Mouse (Mus musculus): ENCODE results near the gene Sh3kbp1.

Gene Sh3kbp1

DNA sequence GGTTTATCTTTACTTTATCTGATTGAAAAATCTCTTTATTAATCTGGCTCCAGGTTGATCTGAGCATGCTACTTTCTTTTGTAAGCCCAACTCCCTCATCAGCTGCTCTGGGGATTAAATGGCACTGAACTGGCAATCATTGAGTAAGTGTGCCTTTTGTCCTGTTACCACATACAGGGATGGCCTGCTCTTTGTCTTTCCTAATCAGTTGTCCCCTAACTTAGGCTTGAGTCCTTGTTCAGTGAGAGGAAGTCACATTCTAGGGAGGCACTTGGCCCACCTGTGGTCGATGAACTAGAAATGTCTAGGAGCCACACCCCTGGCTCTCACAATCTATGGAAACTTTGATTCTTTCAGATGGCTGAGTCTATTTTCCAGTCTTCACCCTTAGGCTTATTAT is 58.4 kb downstream of the Sh3kbp1 start:
- DNase-seq = no peak

DNA sequence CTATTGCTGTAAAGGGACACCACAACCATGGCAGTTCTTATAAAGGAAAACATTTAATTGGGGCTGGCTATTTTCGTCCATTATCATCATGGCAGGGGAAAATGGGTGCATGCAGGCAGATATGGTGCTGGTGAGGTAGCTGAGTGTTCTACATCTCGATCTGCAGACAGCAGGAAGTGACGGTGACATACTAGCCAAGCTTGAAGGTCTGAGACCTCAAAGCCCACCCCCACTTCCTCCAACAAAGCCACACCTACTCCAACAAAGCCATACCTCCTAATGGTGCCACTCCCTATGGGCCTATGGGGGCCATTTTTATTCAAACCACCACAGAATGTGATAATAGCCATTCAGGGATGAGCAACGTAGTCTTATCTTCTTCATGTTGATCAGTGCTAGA is 59.8 kb downstream of the Sh3kbp1 start:
- no peak for DNase-seq

- peak; percentile 38 for DNase-seq
Observed at GRCm38 (mm10) chrX:159688698-159689097, 61.6 kb downstream of the Sh3kbp1 start.

DNA sequence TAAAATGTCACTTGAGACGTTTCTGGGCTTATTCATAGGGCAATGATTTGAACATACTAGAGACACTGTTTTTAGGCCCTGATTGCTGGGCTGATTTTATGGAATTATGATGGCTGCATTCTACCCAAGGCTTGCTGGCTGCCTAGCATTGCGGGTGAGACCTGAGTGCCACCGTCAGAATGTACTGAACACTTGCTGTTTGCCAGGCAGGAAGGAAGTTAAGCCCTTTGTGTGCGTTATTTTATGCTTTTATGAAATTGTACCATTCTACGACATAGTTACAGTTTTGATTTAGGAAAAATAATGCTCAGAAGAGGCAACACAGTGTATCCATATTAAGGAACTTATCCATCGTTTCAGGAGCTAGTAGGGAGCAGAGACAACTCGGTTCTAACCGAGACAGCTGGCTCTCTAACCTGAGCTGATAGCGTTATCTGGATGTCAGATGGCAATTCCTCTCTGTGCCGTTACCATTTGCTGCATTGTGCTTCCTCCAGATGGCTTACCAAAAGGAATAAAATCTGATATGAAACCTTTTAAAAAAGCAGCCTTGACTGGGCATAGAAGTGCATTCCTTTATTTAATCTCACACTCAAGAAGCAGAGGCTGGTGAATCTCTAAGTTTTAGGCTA is 62.8 kb downstream of the Sh3kbp1 start:
- DNase-seq = peak; percentile 40

DNA sequence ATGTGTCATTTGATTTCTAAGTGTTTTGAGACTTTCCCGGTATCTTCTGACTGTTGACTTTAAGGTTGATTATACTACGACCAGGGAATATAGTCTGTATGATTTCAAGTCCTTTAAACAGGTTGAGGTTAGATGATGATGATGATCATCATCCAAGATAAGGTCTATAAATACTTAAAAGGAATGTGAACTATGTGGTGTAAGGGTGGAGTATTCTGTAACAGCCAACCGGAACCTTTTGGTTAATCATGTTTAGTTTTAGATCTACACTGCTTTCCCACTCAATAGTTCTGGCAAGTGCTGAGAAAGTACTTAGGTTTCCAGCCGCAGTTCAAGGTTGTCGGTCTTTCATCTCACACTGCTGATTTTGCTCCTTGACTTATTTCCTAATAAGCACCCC is 66.1 kb downstream of the Sh3kbp1 start:
- DNase-seq = no peak

- peak; percentile 33 for DNase-seq
Observed at GRCm38 (mm10) chrX:159696545-159696944, 69.5 kb downstream of the Sh3kbp1 start.

DNA sequence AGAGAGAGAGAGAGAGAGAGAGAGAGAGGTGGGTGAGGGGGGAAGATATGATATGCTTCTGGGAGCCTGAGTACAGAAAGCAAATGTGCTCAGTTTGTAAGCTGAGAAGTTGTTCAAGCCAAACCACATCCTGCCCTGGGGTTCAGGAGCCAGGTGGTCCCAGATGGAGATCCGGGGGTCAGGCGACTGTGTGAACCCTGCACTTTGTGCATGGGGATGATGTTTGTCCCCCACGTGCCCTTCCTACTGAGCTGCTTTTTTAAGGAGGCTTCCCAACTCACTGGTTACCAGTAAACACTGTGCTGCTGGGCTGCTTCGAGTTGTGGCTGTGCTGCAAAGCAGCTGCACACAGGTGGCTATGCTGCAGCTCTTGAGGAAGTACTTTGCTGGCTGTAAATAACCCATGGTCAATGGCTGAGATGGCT is 70.0 kb downstream of the Sh3kbp1 start:
- DNase-seq = peak; percentile 70

GRCm38 (mm10) chrX:159702850-159703249 is 75.8 kb downstream of the Sh3kbp1 start:
- DNase-seq = no peak

- DNase-seq = no peak
Observed at GRCm38 (mm10) chrX:159704381-159705004, 77.4 kb downstream of the Sh3kbp1 start.

- no peak for DNase-seq
Observed at GRCm38 (mm10) chrX:159705412-159705811, 78.3 kb downstream of the Sh3kbp1 start.

- DNase-seq = peak; percentile 55
Observed at GRCm38 (mm10) chrX:159708076-159708830, 81.2 kb downstream of the Sh3kbp1 start.

DNA sequence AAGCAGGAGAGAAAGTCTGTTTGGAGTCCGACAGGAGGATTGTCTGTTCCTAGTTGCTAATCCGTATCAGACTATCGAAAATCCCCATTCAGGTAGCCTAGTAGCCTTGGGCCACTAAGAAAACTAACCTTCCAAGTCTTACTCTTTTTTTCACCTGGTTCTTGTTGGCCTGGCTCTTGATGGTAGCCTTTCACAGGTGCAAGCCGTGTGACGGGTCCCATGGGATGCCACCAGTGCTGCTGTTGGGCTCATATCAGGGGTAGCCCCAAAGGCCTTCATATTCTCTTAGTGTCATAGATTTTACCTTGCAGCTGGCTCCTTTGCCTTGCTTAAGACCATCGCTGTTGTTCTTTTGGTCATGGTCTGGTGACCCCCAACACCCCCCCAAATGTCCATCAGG is 82.2 kb downstream of the Sh3kbp1 start:
- DNase-seq = no peak

DNA sequence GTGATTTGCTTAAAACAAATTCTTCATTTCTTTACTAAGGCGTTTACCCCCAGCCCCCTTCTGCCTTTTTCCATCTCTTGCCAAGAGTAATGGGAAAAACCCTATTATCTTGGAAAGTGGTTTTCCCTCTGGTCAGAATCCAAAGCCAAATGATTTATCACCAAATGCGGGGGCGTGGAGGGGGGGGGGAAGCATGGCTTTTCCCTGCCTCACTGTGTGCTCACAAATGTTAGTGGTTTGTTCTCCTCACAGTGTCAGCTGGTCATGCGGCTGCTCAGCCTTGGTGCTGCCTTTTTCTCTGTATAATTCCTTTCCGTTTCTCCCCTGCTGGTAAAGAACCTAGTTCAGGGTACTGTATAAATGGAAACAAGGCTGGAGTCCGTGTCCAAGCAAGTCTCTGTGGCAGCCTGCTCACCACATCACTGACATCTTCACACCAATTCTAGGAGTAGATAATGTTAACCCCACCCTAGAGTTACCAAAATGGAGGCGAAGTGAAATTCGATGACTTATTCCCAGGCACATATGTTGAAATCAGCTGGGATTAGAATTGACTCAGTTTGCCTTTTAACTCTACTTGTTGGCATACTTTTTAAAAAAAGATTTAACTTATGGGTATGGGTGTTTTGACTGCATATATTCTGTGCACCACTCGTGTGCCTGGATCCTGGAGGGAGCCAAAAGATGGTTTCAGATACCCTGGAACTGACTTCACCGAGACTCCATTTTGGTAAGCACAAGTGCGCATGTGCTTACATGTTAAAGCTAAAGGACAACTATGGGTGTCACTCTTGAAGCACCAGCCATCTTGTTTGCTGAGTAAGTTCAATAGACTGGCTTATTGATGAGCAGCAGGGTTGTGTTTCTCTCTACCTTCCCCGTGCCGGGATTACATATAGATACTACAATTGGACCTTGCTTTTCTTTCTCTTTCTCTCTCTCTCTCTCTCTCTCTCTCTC is 84.3 kb downstream of the Sh3kbp1 start:
- DNase-seq = no peak

- DNase-seq = no peak
Observed at GRCm38 (mm10) chrX:159713191-159713590, 86.1 kb downstream of the Sh3kbp1 start.

DNA sequence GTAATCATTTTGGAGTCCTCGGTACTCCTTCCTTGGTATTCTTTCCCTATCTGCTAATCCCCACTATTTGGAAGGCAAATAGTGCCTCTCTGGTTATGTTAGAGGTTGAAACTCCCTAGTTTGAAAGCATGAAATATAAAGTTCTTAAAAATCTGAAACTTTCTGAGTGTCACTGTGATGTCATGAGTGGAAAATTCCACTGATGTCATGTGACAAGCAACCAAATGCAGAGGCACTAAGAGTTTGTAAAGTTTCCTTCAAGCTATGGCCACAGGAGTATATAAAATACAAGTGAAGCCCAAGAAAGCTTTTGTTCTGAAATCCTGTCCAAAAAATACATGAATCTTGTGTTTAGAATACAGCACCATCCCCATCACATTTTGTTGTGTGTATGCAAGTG is 94.3 kb downstream of the Sh3kbp1 start:
- DNase-seq = no peak

DNA sequence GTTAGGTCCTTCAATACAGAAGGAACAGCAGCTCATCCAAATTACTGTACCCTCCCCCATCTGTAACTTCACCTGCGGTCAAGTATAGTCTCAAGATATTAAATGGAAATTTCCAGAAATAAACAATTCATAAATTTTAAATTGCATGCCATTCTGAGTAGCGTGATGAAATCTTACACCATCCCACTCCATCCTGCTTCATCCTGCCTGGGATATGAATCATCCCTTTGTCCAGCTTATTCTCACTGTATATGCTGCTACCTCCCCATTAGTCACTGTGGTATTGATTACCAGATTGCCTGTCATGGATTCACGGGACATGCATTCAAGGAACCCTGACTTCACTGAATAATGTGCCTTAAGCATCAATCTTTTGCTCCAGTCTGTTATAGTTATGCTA is 104.3 kb downstream of the Sh3kbp1 start:
- no peak for DNase-seq

DNA sequence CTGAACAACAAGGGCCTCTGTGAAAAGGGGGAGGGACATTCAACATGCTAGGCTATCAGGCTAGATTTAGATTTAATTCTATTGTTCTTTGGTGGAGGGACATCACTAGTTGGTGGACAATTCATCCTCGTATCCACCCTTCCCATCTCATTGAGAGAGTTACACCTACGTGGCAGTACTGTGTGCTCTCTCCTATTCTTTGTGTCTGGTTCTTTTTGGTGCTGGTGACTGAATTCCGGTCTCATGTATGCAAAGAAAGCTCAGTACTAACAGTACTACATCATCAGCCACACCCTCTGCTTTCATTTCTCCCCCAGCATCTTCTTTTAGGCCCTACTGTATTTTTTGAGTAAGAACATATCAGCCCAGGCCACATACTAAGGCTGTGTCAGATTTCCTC is 105.8 kb downstream of the Sh3kbp1 start:
- no peak for DNase-seq

DNA sequence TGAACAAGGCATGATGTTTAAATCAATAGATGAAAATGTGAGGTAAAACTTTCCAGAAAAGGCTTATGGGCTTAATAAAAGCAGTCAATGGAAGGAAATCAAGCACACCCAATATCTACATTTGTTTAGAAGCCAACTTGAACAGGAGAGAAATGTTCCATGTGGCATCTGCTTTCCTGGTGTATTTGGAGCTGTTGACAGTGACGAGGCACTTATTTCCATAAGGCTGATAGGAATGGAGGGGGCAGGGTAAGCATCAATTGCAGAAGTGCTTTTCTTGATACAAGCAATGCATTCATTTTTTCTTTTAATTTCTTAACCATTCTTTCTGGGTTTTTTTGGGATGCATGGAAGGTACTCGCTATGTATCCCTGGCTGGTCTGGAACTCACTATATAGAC is 106.9 kb downstream of the Sh3kbp1 start:
- DNase-seq = no peak

DNA sequence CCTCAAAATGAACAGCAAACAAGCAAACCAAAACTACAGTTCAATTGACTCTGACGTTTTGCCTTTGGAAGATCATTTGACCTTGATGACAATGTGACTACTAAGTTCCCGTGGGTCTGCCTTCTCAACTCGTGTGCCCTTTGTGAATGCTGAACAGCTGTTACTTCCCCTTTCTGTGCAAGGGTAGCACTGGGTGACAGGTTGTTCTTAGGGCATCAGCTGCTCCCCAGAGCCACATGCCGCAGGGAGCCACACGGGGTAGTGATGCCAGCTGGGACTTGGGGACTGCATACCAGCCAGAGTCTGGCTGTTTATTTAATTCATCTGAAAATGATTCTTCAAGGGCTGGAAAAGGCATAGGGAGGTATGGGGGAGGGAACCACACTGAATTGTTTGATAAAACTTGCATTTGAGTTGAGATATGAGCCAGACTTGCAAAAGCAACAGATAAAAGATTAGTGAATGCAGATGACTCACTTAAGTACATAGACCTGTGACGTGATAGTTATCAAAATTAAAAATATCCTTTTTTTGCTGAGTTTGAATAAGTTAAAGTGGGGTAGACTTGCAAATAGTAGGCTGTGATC is 108.5 kb downstream of the Sh3kbp1 start:
- DNase-seq = peak; percentile 53

GRCm38 (mm10) chrX:159737344-159737743 is 110.3 kb downstream of the Sh3kbp1 start:
- no peak for DNase-seq

- DNase-seq = no peak
Observed at GRCm38 (mm10) chrX:159744035-159744434, 117.0 kb downstream of the Sh3kbp1 start.

- DNase-seq = no peak
Observed at GRCm38 (mm10) chrX:159744620-159745019, 117.5 kb downstream of the Sh3kbp1 start.

GRCm38 (mm10) chrX:159751834-159752233 is 124.8 kb downstream of the Sh3kbp1 start:
- peak; percentile 66 for DNase-seq
